Mouse (Mus musculus): ENCODE measurements around the gene Grin2a. TPM values are rescaled to one million over a fixed set of nuclear protein-coding genes. Genes with fewer than 3 reads are reported as not detected.
A peak's percentile ranks its signal among the peaks of the same experiment; 100 is the strongest.

Grin2a gene
- polyA plus RNA-seq, 1 experiment from 2014 or later = 1.0 TPM

DNA sequence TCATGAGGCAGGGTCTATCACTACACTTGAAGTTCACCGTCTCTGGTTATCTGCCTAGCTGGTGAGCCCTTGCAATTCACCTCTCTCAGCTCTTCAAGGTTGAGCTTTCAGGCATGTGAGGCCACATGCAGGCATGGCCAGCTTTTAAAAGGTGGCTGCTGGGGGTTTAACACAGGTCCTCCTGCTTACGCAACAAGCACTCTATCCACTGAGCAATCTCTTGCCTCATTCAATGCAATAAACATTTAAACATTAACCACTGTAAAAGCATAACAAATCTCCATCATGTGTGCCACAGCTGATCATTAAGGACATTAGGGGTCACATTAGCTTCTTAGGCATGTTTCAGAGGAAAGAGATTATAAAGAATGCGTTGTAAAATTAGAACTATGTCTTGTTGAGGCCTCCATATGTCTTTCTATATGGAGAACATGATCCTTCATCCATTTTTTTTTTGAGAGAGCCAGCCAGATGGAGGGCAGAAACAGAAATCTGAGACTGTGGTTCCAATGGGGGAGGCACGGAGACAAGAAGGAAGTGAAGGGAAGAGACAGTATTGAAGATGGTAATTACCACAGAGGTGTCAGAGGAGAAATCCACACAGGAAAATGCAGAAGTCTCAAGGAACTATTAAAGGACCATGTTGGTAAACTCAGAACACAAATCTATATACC lies 170.8 kb downstream of the Grin2a start:
- no peak overlapping the region for H3K9ac ChIP-seq (ENCODE audit: low read depth, low read length)
- WGBS = 75% methylated on average over 4 of the region's 4 CpGs
- no peak for ATAC-seq (ENCODE audit: low read depth)

GRCm38 (mm10) chr16:9823686-9824085 lies 171.7 kb downstream of the Grin2a start:
- no peak overlapping the region for H3K27ac ChIP-seq (replicated peaks; ENCODE audit: low read depth, low read length)
- no peaks in the 10 kb centered on the region for H3K9me3 ChIP-seq (ENCODE audit: control insufficient read depth, low read length)
- no peaks in the 10 kb centered on the region for H3K27me3 ChIP-seq (replicated peaks; ENCODE audit: control insufficient read depth, insufficient read depth, low read length)
- H3K36me3 ChIP-seq (ENCODE audit: control insufficient read depth, insufficient read depth, low read length) = no peaks in the 10 kb centered on the region
- no peak overlapping the region for H3K4me2 ChIP-seq (ENCODE audit: low read depth, low read length)
- H3K4me3 ChIP-seq (ENCODE audit: low read depth, low read length) = no peak overlapping the region
- ATAC-seq (ENCODE audit: low read depth) (no peak), DNase-seq (ENCODE audit: low spot score) (no peak)
- no peaks in the 10 kb centered on the region for H3K4me1 ChIP-seq (ENCODE audit: control insufficient read depth, insufficient read depth, low read length)
- H3K9ac ChIP-seq (ENCODE audit: low read depth, low read length) = no peak overlapping the region

More for the DNA sequence above, 170.8 kb downstream of the Grin2a start:
- Histone ChIP-seq H3K4me1 (ENCODE audit: control insufficient read depth, insufficient read depth, low read length) (no peaks in the 10 kb centered on the region), H3K9me3 (ENCODE audit: control insufficient read depth, low read length) (no peaks in the 10 kb centered on the region), H3K4me2 (ENCODE audit: low read depth, low read length) (no peak overlapping the region), H3K27ac (replicated peaks; ENCODE audit: low read depth, low read length) (no peak overlapping the region), H3K27me3 (replicated peaks; ENCODE audit: control insufficient read depth, insufficient read depth, low read length) (no peaks in the 10 kb centered on the region), H3K4me3 (ENCODE audit: low read depth, low read length) (no peak overlapping the region), H3K36me3 (ENCODE audit: control insufficient read depth, insufficient read depth, low read length) (no peaks in the 10 kb centered on the region)
- DNase-seq (ENCODE audit: low spot score) = no peak

- Histone ChIP-seq H3K9me3 (ENCODE audit: control insufficient read depth, low read length) (no peaks in the 10 kb centered on the region), H3K36me3 (ENCODE audit: control insufficient read depth, insufficient read depth, low read length) (no peaks in the 10 kb centered on the region), H3K4me1 (ENCODE audit: control insufficient read depth, insufficient read depth, low read length) (no peaks in the 10 kb centered on the region), H3K4me2 (ENCODE audit: low read depth, low read length) (no peak overlapping the region), H3K4me3 (ENCODE audit: low read depth, low read length) (no peak overlapping the region), H3K27ac (replicated peaks; ENCODE audit: low read depth, low read length) (no peak overlapping the region), H3K27me3 (replicated peaks; ENCODE audit: control insufficient read depth, insufficient read depth, low read length) (no peaks in the 10 kb centered on the region), H3K9ac (ENCODE audit: low read depth, low read length) (no peak overlapping the region)
- ATAC-seq (ENCODE audit: low read depth) (no peak), DNase-seq (ENCODE audit: low spot score) (peak; percentile 7)
- WGBS = 49% methylated on average over 3 of the region's 3 CpGs
These were observed 175.9 kb downstream of the Grin2a start for GRCm38 (mm10) chr16:9819508-9819907.

GRCm38 (mm10) chr16:9801338-9801737 lies 194.0 kb downstream of the Grin2a start:
- Histone ChIP-seq H3K4me3 (ENCODE audit: low read depth, low read length) (no peak overlapping the region), H3K9ac (ENCODE audit: low read depth, low read length) (no peak overlapping the region), H3K36me3 (ENCODE audit: control insufficient read depth, insufficient read depth, low read length) (no peaks in the 10 kb centered on the region), H3K9me3 (ENCODE audit: control insufficient read depth, low read length) (no peaks in the 10 kb centered on the region), H3K4me1 (ENCODE audit: control insufficient read depth, insufficient read depth, low read length) (no peaks in the 10 kb centered on the region), H3K4me2 (ENCODE audit: low read depth, low read length) (no peak overlapping the region), H3K27ac (replicated peaks; ENCODE audit: low read depth, low read length) (no peak overlapping the region), H3K27me3 (replicated peaks; ENCODE audit: control insufficient read depth, insufficient read depth, low read length) (no peaks in the 10 kb centered on the region)
- WGBS = 82% methylated on average over 8 of the region's 8 CpGs
- ATAC-seq (ENCODE audit: low read depth) (no peak), DNase-seq (ENCODE audit: low spot score) (no peak)

GRCm38 (mm10) chr16:9800221-9800620 lies 195.1 kb downstream of the Grin2a start:
- H3K4me2 ChIP-seq (ENCODE audit: low read depth, low read length) = no peak overlapping the region
- no peaks in the 10 kb centered on the region for H3K9me3 ChIP-seq (ENCODE audit: control insufficient read depth, low read length)
- WGBS = 65% methylated on average over 1 of the region's 1 CpGs
- no peak overlapping the region for H3K9ac ChIP-seq (ENCODE audit: low read depth, low read length)
- no peaks in the 10 kb centered on the region for H3K36me3 ChIP-seq (ENCODE audit: control insufficient read depth, insufficient read depth, low read length)
- no peaks in the 10 kb centered on the region for H3K27me3 ChIP-seq (replicated peaks; ENCODE audit: control insufficient read depth, insufficient read depth, low read length)
- ATAC-seq (ENCODE audit: low read depth) (no peak), DNase-seq (ENCODE audit: low spot score) (no peak)
- no peak overlapping the region for H3K4me3 ChIP-seq (ENCODE audit: low read depth, low read length)
- H3K4me1 ChIP-seq (ENCODE audit: control insufficient read depth, insufficient read depth, low read length) = no peaks in the 10 kb centered on the region
- no peak overlapping the region for H3K27ac ChIP-seq (replicated peaks; ENCODE audit: low read depth, low read length)

DNA sequence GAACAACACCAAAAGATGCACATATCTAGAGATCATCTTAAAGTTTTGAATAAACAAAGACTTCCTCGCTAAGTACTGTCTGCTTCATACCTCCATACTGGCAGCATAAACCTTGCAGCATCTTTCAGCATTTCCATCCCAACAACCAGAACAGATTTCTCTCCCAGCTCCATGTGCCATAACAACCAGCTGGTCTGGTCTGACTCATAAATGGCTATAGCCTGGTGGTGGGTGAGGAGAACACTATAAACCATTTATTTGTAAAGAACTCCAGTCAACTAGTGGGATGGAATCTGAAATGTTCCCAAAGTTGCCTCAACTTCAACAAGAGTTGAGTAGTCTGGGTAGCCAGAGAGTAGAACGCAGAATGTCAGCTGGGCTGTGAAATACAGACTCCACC lies 202.4 kb downstream of the Grin2a start:
- WGBS = 90% methylated on average over 2 of the region's 2 CpGs
- no peak overlapping the region for H3K9ac ChIP-seq (ENCODE audit: low read depth, low read length)
- no peak overlapping the region for H3K4me2 ChIP-seq (ENCODE audit: low read depth, low read length)
- no peaks in the 10 kb centered on the region for H3K36me3 ChIP-seq (ENCODE audit: control insufficient read depth, insufficient read depth, low read length)
- DNase-seq (ENCODE audit: low spot score) (no peak), ATAC-seq (ENCODE audit: low read depth) (no peak)
- H3K27me3 ChIP-seq (replicated peaks; ENCODE audit: control insufficient read depth, insufficient read depth, low read length) = no peaks in the 10 kb centered on the region
- H3K27ac ChIP-seq (replicated peaks; ENCODE audit: low read depth, low read length) = no peak overlapping the region
- no peaks in the 10 kb centered on the region for H3K9me3 ChIP-seq (ENCODE audit: control insufficient read depth, low read length)
- H3K4me1 ChIP-seq (ENCODE audit: control insufficient read depth, insufficient read depth, low read length) = no peaks in the 10 kb centered on the region
- no peak overlapping the region for H3K4me3 ChIP-seq (ENCODE audit: low read depth, low read length)

DNA sequence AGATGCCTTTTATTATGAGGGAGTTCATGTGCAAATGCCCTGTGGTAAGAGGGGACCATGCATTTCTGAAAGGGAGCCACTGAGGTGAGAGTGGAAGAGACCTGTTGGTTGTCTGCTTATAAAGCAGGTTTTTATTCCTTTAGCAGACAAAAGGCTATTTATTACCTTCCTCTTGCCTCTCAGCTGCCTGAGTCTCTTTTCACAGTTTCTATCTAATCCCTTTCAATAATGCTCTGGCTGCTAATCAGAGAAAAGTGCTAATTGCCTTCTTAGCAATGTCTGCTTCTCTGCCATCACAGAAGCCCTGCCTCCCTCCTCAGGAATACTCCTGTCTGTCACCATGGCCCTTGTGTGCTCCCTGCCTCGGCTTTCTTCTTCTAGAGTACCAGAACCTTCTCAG lies 209.1 kb downstream of the Grin2a start:
- ATAC-seq (ENCODE audit: low read depth) = no peak
- Histone ChIP-seq H3K9ac (ENCODE audit: low read depth, low read length) (no peak overlapping the region), H3K27ac (replicated peaks; ENCODE audit: low read depth, low read length) (no peak overlapping the region), H3K27me3 (replicated peaks; ENCODE audit: control insufficient read depth, insufficient read depth, low read length) (no peaks in the 10 kb centered on the region), H3K9me3 (ENCODE audit: control insufficient read depth, low read length) (no peaks in the 10 kb centered on the region), H3K4me2 (ENCODE audit: low read depth, low read length) (no peak overlapping the region), H3K36me3 (ENCODE audit: control insufficient read depth, insufficient read depth, low read length) (no peaks in the 10 kb centered on the region), H3K4me1 (ENCODE audit: control insufficient read depth, insufficient read depth, low read length) (no peaks in the 10 kb centered on the region), H3K4me3 (ENCODE audit: low read depth, low read length) (no peak overlapping the region)
- 48% methylated on average over 1 of the region's 1 CpGs for WGBS
- no peak for DNase-seq (ENCODE audit: low spot score)

DNA sequence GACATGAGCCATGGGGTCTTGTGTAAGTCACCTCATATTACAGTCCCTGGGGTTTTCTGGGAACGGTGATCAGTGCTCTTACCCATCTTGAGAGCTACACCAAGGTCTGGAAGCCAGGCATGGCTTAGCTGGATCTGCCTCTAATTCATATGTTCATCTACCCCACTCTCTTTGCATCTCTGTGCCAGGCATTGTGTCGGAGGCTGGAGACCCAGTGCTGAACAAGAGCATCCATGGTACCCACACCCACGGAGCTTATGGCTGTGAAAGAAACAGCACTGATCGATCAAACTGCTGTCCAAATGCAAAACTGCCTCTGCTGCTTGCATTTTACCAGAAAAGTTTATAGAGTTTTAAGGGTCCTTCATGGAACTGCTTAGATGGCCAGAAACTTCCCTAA lies 209.5 kb downstream of the Grin2a start:
- DNase-seq (ENCODE audit: low spot score) (no peak), ATAC-seq (ENCODE audit: low read depth) (no peak)
- no peak overlapping the region for H3K27ac ChIP-seq (replicated peaks; ENCODE audit: low read depth, low read length)
- no peaks in the 10 kb centered on the region for H3K9me3 ChIP-seq (ENCODE audit: control insufficient read depth, low read length)
- H3K4me2 ChIP-seq (ENCODE audit: low read depth, low read length) = no peak overlapping the region
- WGBS = 82% methylated on average over 4 of the region's 4 CpGs
- H3K27me3 ChIP-seq (replicated peaks; ENCODE audit: control insufficient read depth, insufficient read depth, low read length) = no peaks in the 10 kb centered on the region
- H3K4me3 ChIP-seq (ENCODE audit: low read depth, low read length) = no peak overlapping the region
- H3K36me3 ChIP-seq (ENCODE audit: control insufficient read depth, insufficient read depth, low read length) = no peaks in the 10 kb centered on the region
- H3K9ac ChIP-seq (ENCODE audit: low read depth, low read length) = no peak overlapping the region
- H3K4me1 ChIP-seq (ENCODE audit: control insufficient read depth, insufficient read depth, low read length) = no peaks in the 10 kb centered on the region

GRCm38 (mm10) chr16:9768981-9769380 lies 226.4 kb downstream of the Grin2a start:
- no peaks in the 10 kb centered on the region for H3K27me3 ChIP-seq (replicated peaks; ENCODE audit: control insufficient read depth, insufficient read depth, low read length)
- ATAC-seq (ENCODE audit: low read depth) (no peak), DNase-seq (ENCODE audit: low spot score) (no peak)
- no peaks in the 10 kb centered on the region for H3K9me3 ChIP-seq (ENCODE audit: control insufficient read depth, low read length)
- 83% methylated on average over 1 of the region's 1 CpGs for WGBS
- no peak overlapping the region for H3K27ac ChIP-seq (replicated peaks; ENCODE audit: low read depth, low read length)
- no peak overlapping the region for H3K4me3 ChIP-seq (ENCODE audit: low read depth, low read length)
- no peak overlapping the region for H3K9ac ChIP-seq (ENCODE audit: low read depth, low read length)
- H3K4me2 ChIP-seq (ENCODE audit: low read depth, low read length) = no peak overlapping the region
- no peaks in the 10 kb centered on the region for H3K36me3 ChIP-seq (ENCODE audit: control insufficient read depth, insufficient read depth, low read length)
- H3K4me1 ChIP-seq (ENCODE audit: control insufficient read depth, insufficient read depth, low read length) = no peaks in the 10 kb centered on the region

All from embryonic facial prominence, embryonic 14.5 days (tissue).